Mouse (Mus musculus): ENCODE results near the gene Gm20521.

Gm20521 gene

DNA sequence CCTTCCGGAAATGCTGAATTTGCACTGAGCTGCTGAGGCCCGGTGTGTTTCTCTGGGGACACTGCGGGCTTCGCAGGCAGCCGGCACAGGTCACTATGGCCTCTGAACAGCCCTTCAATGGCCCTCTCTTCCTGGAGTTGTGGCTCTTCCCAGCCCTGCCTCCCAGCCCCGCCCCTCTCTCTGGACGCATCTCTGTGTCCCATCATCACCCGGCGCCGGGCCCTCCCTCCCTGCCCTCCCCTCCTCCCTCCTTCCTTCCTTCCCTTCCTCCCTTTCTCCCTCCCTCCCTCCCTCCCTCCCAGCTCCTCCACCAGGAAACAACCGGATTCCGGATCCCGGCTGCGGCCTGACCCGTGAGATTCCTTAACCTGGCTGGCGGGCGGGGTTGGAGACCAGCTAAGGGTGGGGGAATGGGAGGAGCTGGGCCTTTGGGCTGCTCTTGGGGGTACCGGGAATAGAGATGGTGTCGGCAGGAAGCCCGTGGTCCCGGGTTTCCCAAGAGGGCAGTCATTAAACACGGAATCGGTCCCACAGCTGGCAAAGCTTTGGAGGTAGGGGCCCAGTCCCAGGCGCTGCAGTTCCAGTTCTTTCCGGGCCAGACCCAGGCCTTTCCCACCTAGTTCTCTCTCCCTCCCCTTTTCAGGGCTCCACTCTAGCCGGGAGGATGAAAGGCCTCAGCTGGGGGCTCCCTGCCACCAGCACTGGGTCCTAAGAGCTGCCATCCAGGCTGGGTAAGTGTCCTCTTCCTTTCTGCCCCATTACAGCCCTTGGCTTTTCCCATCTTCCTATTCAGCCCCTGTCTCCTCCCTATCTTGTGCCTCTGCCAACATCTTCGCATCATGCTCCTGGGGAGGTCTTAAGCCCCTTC, at the start of gene Gm20521, which contains the start of gene Bcl2l2:
TSS of gene Gm20521 (plus strand) at position 288 of the 868 bp plus-strand sequence.
TSS of gene Bcl2l2 (plus strand) at position 224 of the 868 bp plus-strand sequence.
- in situ Hi-C loops (cut with MboI, MseI): loop anchor here (25.0 kb wide), 1 partner anchor 704 kb away; the partner anchor contains the start of genes Emc9, Fitm1, Psme1 and Psme2

- in situ Hi-C loops (cut with MboI, MseI): no loop called here
Observed at GRCm38 (mm10) chr14:54843461-54843860, 39.8 kb upstream of the Gm20521 start.

GRCm38 (mm10) chr14:54855726-54856125, 27.5 kb upstream of the Gm20521 start:
- in situ Hi-C loops (cut with MboI, MseI): no loop called here

DNA sequence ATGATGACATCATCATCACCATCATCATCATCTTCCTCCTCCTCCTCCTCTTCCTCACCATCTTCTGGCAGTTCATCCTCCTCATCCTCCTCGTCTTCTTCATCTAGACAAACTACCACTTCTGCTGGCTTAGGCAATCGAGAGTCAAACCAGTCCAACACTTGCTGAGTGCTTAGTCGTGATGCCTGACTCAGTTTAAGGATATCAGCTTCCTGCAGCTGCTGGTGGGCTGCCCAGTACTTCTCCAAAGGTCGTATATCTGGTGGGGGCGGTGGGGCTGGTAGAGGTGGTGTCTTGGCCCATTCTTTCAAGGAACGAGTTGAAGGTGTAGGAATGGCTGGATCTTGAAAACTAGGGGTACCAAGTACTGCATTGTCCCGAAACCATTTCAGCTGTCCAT, 26.5 kb upstream of the Gm20521 start:
- in situ Hi-C loops (cut with MboI, MseI): no loop called here

DNA sequence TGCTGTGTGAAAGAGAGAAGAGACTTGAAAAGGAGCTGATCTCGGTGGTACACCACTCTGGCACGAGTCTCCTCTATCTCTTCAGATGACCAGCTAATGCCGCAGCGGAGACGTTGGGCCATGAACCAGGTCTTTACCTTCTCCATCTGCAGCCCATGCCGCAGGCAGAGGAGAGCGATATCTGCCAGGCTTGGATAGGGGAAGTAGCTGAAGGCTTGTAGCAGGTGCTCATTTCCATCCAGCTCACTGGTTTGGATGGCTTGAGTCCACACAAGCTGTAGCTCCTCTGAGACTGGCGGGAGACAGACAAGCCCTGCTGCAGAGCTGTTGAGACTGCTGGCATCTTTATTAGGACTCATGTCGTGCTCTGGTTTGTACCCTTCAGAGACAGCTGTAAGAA, 25.4 kb upstream of the Gm20521 start:
- in situ Hi-C loops (cut with MboI, MseI): no loop called here

DNA sequence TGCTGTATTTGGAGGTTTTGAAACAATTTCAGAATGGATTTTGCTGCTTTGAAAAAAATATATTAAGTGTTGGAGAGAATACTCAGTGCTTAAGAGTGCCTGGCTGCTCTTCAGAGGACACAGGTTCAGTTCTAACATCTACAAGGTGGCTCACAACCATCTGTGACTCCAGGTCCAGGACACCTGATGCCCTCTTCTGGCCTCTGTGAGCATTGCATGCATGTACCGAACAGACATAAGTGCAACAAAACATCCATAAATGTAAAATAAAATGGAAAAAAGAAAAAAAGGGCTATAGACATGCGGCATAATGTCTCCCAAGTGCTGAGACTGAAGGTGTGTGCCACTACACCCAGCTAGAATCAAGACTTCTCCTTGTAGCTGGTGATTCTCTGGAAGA, 22.7 kb upstream of the Gm20521 start:
- in situ Hi-C loops (cut with MboI, MseI): no loop called here

GRCm38 (mm10) chr14:54863501-54864312, 19.5 kb upstream of the Gm20521 start:
- in situ Hi-C loops (cut with MboI, MseI): no loop called here

DNA sequence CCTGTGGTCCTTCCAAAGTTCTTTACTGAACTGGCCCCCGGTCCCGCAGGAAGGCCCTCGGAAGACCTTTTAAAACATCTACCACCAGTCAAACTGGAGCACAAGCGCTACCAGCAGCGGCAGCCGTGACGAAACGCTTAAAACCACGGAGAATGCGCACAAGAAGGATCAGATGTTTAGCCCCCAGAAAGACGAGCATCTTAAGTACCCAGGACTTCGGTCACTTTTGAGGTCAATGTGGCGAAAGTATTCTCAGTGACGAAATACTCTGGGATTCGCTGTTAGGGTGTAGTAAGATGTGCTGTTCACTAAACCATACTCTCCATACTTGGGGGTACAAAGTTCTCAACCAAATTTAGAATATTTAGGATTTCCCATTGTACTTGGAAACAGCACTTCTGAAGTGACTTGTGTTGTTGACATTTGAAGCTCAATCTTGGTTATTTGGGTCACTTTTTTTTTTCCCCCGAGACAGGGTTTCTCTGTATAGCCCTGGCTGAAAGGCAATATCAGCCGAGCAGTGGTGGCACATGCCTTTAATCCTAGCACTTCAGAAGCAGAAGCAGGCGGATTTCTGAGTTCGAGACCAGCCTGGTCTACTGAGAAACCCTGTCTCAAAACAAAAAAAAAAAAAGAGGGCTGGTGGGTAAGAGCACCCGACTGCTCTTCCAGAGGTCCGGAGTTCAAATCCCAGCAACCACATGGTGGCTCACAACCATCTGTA, 18.8 kb upstream of the Gm20521 start:
- in situ Hi-C loops (cut with MboI, MseI): no loop called here

GRCm38 (mm10) chr14:54865626-54866025, 17.6 kb upstream of the Gm20521 start:
- in situ Hi-C loops (cut with MboI, MseI): no loop called here

DNA sequence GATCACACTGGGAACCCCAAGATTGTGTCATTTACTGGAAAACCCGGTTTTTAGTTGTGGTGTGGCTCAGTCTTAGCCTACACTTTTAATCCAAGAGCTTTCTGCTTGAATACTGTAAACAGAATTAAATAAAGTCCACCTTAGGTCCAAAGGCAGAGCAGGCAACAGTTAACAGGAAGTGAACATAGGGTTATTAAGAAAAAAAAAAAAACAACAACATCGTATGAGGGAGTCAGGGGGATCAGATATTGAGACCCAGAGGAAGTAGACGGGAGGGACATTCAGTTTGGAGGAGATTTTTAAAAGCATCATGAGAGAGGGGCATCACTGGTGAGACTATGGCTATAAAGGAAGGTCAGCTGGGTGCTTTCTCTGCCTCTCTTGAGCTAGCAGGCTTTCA, 17.0 kb upstream of the Gm20521 start:
- in situ Hi-C loops (cut with MboI, MseI): no loop called here

- in situ Hi-C loops (cut with MboI, MseI): no loop called here
Observed at GRCm38 (mm10) chr14:54866936-54867335, 16.3 kb upstream of the Gm20521 start.

GRCm38 (mm10) chr14:54868026-54868425, 15.2 kb upstream of the Gm20521 start:
- in situ Hi-C loops (cut with MboI, MseI): no loop called here

GRCm38 (mm10) chr14:54870861-54871260, 12.4 kb upstream of the Gm20521 start, which contains the start of gene Homez:
TSS of gene Homez (minus strand) at chr14:54870961.
- in situ Hi-C loops (cut with MboI, MseI): no loop called here

GRCm38 (mm10) chr14:54874165-54874564, 9.1 kb upstream of the Gm20521 start:
- in situ Hi-C loops (cut with MboI, MseI): no loop called here

DNA sequence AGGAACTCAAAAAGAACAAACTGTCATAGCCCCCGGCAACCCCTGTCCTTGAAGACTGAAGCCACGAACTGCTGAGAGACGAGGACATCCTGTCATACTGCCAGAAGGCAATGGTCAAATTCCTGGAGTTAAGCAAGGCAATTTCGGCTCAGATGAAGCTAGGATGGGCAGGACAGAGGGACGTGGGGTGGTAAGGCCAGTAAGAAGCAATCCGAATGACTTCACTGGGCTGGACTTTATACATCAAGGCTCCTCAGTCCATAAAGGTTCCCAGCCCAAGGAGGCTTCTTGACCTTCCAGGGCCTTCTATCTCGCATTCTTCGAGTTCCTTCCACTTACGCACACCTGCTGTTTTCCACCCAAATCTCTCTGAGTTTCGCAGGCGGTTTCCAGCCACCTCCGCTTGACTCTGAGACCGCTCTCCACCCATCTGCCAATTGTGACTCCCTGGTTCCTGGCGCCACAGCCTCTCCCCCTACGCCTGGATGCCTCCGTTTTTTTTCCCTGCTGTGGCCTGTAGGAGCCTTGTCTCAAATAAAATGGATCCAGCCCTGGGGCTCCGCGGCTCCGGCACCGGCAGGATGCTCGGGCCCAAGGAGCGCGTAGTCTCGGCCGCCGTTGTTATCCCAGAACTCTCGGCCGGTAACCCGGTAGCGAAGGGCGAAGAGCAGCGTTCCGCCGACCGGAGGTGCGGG, 7.2 kb upstream of the Gm20521 start:
- in situ Hi-C loops (cut with MboI, MseI): loop anchor here (25.0 kb wide), 1 partner anchor 711 kb away; the partner anchor contains the start of genes Emc9, Fitm1, Psme1 and Psme2

- in situ Hi-C loops (cut with MboI, MseI): loop anchor here (25.0 kb wide), 1 partner anchor 711 kb away; the partner anchor contains the start of genes Emc9, Fitm1, Psme1 and Psme2
Observed at GRCm38 (mm10) chr14:54876539-54877047, 6.6 kb upstream of the Gm20521 start.

- in situ Hi-C loops (cut with MboI, MseI): loop anchor here (25.0 kb wide), 1 partner anchor 710 kb away; the partner anchor contains the start of genes Emc9, Fitm1, Psme1 and Psme2
Observed at GRCm38 (mm10) chr14:54877048-54877715, 6.1 kb upstream of the Gm20521 start, which contains the start of gene Ppp1r3e. TSS of gene Ppp1r3e (minus strand) at chr14:54877550.

- in situ Hi-C loops (cut with MboI, MseI): loop anchor here (25.0 kb wide), 1 partner anchor 703 kb away; the partner anchor contains the start of genes Emc9, Fitm1, Psme1 and Psme2
Observed at GRCm38 (mm10) chr14:54884022-54884712, 926 bp downstream of the Gm20521 start.

DNA sequence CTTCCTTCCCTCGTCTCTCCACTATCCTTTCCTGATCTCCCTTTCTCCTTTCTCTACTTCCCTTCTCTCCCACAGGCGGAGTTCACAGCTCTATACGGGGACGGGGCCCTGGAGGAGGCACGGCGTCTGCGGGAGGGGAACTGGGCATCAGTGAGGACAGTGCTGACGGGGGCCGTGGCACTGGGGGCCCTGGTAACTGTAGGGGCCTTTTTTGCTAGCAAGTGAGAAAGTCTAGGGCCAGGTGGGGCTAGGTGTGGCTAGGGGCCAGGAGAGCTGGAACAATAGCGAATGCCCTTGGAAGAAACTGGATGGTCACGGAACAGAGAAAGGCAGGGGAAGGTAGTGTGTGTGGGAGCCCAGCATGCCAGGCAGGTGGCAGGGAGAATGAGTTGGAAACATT, 2.1 kb downstream of the Gm20521 start:
- in situ Hi-C loops (cut with MboI, MseI): loop anchor here (25.0 kb wide), 1 partner anchor 702 kb away; the partner anchor contains the start of genes Emc9, Fitm1, Psme1 and Psme2

Measured in regulatory T cell (primary cell).